Mouse (Mus musculus) cerebellum, adult 2 months (tissue): ENCODE measurements around the gene Diexf.

Experiments
- CTCF ChIP-seq: fragments of 200-500 bp; IDR thresholded peaks from 2 replicates; pipeline ENCODE4 v1.5.1; 2011; ENCODE audit warnings: low read depth, mild to moderate bottlenecking, control low read depth, low read length, moderate library complexity, borderline replicate concordance; ENCODE audit not compliant: insufficient read depth
- POLR2A ChIP-seq: fragments of 200-500 bp; IDR thresholded peaks from 2 replicates; pipeline ENCODE4 v1.6.1; 2011; ENCODE audit warnings: low read length, control low read depth, borderline replicate concordance; ENCODE audit not compliant: insufficient read depth

DNA sequence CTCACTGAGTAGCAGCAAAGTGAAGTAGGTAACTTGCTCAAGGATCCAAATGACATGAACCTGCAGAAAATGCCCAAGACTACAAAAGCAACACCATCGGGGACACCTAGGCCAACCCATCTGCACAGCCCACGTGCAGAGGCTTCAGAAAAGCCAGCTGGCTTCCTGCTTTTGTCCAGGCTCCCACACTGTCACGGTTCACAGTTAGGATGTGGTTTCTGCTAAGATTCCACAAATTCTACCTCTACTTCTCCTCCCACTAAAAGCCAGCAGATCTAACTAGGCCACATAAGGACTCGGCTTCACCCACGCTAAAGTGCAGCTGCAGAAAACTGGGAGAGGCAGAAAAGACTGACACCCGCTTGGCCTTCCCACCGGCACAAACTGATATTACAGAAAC is 7.3 kb downstream of the Diexf start:
- TF ChIP-seq CTCF, result no peak
- no peak for TF ChIP-seq POLR2A
